Mouse (Mus musculus) T-helper 17 cell (primary cell): ENCODE measurements around the gene Ctdnep1.

ENCODE experiments used
- in situ Hi-C, 2 experiments: fragments of 300-600 bp; cut with MboI, MseI; formaldehyde crosslinking; loops; 1 replicate in 1 of 2; 2 replicates in 1 of 2; pipeline ENCODE4 v1.15.1; 2025; ENCODE audit warnings: high pct_unique_total_duplicates in 2 of 2

Ctdnep1 gene

DNA sequence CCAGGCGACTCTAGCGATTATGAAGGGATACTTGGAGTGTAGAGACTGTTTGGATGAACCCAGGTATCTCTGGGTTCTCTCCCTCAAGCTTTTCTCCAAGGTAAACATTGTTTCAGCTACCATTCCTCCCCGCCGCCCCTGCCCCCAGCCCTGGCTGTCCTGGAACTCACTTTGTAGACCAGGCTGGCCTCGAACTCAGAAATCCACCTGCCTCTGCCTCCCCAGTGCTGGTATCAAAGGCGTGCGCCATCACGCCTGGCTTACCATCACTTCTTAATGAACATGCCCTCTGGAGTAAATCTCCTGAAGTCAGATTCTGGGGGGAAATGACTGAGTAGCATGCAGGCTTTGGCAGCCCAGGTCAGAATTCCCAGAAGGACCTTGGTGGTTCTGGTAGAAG, 1.3 kb downstream of the Ctdnep1 start, which contains the start of gene Elp5:
Gene Elp5, minus strand, starts transcription at position 293 of the 400 bp plus-strand sequence.
- in situ Hi-C loops: no loop called here

DNA sequence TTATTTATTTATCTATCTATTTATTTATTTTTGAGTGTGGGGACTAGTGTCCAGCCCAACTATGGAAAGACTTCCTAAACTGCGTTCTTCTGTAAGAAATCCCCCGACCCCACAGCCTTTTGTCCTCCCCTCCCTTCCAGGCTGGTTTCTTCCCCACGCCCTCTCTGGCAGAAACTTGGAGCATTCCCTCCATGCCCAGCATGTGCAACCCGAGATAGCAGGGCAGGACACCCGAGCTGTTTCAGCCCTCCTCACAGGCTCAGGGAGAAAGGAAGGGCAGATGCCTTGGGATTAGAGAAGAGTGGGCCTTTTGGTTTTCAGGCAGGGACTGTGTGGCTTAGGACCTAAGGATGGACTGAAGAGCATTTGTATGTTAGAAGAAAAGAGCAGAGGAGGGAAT, 1.9 kb downstream of the Ctdnep1 start:
- in situ Hi-C loops: no loop called here

DNA sequence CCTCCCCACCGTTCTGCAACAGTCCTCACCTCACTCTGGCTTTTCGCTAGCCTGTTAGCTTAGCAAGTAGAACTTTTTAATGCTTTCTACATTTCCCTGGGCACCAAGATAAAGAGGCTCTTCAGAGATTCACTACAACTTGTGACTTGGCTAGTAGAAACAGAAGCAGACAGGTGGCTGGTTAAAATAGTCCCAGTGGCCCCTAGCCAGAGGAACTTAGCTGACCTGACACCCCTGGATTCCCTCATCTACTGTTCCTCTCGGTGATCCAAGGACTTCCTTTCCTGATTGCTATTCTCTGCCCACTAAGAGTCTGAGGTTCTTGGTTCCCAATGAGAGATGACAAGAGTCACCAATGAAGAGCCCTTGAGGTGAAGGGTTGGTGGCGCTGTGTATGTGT, 2.4 kb downstream of the Ctdnep1 start:
- in situ Hi-C loops: no loop called here

- in situ Hi-C loops: no loop called here
Observed at GRCm38 (mm10) chr11:69984431-69984830, 3.5 kb downstream of the Ctdnep1 start.

DNA sequence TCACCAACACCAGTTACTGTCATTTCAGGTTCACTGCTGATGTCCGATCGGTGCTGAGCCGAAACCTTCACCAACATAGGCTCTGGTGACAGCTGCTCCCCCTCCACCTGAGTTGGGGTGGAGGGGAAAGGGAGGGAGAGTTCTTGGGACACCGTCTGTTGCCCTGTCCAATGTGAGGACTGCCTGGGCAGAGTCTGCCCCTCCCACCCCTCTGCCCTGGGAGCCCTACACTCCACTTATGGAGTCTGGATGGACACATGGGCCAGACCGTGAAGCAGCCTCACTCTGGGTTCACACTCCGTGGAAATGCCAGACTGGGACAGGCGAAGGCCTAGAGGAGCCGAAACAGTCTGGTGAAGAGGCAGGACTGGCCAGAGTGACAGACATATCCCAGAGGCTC, 9.0 kb downstream of the Ctdnep1 start:
- in situ Hi-C loops: loop anchor here (5.0 to 10.0 kb wide), 3 partner anchors 575 to 665 kb away; partner anchors contain the start of genes Eno3 (in 1 of the 2), Kdm6b (in 1 of the 2) and Pfn1 (in 1 of the 2)

GRCm38 (mm10) chr11:69990850-69991691, 10.1 kb downstream of the Ctdnep1 start, which contains the start of gene Gabarap:
TSS of gene Gabarap (plus strand) at chr11:69991143.
- in situ Hi-C loops: loop anchor here (5.0 to 10.0 kb wide), 3 partner anchors 576 to 664 kb away; partner anchors contain the start of genes Eno3 (in 1 of the 2), Kdm6b (in 1 of the 2) and Pfn1 (in 1 of the 2)

DNA sequence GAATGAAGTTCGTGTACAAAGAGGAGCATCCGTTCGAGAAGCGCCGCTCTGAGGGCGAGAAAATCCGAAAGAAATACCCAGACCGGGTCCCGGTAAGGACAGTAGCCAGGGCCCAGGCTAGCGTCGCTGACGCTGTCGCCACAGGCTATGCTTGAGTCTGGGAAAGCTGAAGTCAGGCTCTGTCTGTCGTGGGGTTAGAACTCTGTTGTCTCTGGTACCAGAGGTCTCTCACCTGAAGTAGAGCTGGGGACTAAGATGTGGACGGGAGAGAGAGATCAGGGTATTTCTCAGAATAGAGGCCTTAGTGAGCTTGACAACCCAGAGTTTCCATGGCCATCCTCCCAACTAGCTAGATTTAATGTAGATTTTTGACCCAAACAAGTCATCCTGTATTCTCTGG, 10.8 kb downstream of the Ctdnep1 start:
- in situ Hi-C loops: loop anchor here (5.0 to 10.0 kb wide), 3 partner anchors 577 to 663 kb away; partner anchors contain the start of genes Eno3 (in 1 of the 2), Kdm6b (in 1 of the 2) and Pfn1 (in 1 of the 2)

- in situ Hi-C loops: loop anchor here (5.0 to 10.0 kb wide), 3 partner anchors 578 to 662 kb away; partner anchors contain the start of genes Eno3 (in 1 of the 2), Kdm6b (in 1 of the 2) and Pfn1 (in 1 of the 2)
Observed at GRCm38 (mm10) chr11:69992396-69992795, 11.4 kb downstream of the Ctdnep1 start.

DNA sequence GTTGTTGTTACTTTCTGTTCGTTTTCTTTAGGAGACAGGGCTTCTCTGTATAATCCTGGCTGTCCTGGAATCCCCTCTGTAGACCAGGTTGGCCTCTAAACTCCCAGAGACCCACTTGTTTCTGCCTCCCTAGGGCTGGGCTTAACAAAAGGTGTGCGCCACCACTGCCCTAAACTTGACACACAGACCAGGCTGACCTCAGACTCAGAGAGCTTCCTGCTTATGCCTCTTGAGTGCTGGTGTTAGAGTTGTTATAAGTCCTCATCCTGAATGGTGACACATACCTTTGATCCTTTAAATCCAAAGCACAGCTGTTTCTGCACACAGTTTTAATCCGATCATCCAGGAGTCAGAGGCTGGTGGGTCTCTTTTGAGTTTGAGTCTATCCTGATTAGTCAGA, 12.0 kb downstream of the Ctdnep1 start:
- in situ Hi-C loops: loop anchor here (5.0 to 10.0 kb wide), 3 partner anchors 578 to 662 kb away; partner anchors contain the start of genes Eno3 (in 1 of the 2), Kdm6b (in 1 of the 2) and Pfn1 (in 1 of the 2)

DNA sequence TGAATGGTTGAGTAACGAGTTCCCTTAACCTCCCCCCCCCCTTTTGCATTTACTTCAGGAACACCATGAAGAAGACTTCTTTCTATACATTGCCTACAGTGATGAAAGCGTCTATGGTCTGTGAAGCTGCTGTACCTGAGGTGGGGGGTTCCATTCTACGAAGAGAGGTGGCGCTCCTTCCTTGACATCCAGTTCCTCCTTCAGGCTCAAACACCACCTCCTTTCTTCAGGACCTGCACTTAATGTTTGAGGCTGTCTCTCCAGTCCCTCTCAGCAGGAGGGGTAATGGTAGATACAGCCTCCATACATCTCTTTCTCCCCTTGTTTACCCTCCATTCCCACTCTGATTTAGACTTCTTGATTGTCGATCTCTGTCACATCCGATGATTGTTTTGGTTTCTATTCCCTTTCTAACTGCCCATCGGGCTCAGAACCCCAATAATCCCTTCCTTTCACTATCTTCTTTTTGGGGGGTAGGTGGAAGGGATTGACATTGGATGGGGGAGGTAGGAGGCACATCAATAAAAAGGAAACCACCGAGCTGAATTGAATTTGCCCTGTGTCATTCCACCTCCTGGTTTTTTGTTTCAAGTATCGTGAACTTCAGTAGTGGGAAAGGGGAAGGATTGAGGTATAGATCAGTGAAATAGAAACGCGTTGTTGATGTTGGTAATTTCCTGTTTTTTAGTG, 13.6 kb downstream of the Ctdnep1 start:
- in situ Hi-C loops: loop anchor here (5.0 to 10.0 kb wide), 3 partner anchors 580 to 660 kb away; partner anchors contain the start of genes Eno3 (in 1 of the 2), Kdm6b (in 1 of the 2) and Pfn1 (in 1 of the 2)

DNA sequence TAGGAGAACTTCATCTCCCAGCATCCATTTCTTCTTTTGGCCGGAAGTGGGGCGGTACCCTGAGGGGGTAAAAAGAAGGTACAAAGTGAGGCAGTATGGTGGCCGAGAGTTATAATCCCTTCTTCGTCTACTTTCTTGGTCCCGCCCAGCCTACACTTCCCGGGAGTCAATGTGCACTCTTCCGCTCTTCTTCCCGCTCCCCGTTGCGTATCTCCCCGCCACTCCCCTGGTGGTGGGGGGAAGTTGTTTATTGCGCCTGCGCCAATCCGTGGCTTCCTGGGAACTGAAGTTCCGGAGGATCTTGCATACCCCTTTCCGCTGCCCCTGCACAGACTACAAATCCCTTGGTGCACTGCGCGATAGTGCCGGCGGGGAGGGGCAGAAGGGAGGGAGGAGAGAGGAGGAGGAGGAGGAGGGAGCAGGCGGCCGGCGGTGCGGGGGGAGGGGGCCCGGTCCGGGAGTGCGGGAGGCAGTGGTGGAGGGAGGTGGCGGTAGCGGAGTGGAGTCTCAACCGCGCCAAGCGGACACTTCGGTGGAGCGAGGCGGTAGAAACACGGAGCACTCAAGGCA, 14.5 kb downstream of the Ctdnep1 start, which contains the start of gene Phf23:
Gene Phf23, plus strand, starts transcription at position 387 of the 570 bp plus-strand sequence.
- in situ Hi-C loops: loop anchor here in 1 of 2 experiments (10.0 kb wide), 2 partner anchors 581 to 659 kb away; partner anchors contain the start of genes Eno3, Kdm6b and Pfn1

DNA sequence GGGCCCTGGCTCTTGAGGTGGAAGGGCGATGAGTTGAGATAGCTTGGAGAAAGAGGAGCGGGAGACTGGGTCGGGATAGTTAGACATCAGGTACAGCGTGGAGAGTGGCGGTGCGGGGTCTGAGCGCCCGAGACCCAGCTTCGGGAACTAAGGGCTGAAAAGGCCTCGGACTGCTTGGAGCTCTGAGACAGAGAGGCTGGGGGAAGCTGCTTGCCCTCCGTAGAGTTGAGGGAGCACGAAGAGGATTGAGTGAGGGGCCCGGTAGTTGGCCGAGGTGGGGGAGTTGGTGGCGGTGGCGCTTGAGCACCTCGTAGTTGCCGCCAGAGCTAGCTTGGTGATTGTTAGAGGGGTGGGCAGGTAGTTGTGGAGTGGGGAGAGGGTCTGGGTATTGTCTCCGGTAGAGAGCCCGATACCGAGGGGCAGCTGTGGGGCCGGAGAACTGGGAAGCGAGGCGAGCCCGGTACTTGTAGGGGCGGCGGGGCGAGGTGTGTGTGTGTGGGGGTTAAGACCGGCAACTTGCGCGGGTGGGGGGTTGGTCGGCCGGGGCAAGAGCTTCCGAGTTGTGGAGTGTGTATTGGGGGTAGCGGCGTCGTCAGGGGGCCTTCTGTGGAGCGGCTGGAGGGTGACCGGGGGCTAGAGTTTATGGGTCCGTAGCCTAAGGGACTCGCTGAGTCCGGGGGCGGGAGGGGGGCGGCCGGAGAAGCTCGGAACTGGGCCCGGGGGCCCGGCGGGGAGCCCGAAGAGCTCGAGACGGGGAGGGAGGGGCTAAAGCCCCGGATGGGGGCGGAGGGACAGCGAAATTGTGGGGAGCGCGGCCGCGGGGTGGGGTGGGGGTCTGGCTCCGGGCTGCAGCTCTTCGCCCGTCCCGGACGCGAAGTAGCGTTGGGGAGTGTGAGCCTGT, 15.5 kb downstream of the Ctdnep1 start:
- in situ Hi-C loops: loop anchor here in 1 of 2 experiments (10.0 kb wide), 2 partner anchors 582 to 658 kb away; partner anchors contain the start of genes Eno3, Kdm6b and Pfn1

DNA sequence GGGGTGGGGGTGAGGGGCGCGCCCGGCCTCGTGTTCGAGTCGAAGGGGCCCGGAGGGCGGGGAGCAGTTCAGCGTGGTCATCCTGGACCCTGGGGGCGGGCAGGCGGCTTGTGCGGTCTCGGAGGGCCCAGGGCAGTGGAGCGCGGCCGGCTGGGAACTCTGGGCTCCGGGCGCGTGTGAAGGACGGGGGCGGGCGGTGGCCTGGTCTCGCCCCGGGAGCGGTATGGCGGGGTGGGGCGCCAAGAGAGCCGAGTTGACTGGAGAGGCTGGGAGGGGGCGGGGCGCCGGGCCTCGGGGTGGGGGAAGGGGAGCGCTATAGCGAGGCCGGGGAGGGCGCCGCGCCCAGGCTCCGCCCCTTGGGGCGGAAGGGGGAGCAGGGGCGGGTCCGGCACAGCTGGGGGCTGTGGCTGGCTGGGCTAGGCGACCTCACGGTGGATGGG, 16.1 kb downstream of the Ctdnep1 start:
- in situ Hi-C loops: loop anchor here in 1 of 2 experiments (10.0 kb wide), 2 partner anchors 582 to 658 kb away; partner anchors contain the start of genes Eno3, Kdm6b and Pfn1

GRCm38 (mm10) chr11:69998567-69999491, 17.9 kb downstream of the Ctdnep1 start:
- in situ Hi-C loops: loop anchor here in 1 of 2 experiments (10.0 kb wide), 2 partner anchors 584 to 656 kb away; partner anchors contain the start of genes Eno3, Kdm6b and Pfn1

GRCm38 (mm10) chr11:69999666-70000065, 18.7 kb downstream of the Ctdnep1 start:
- in situ Hi-C loops: loop anchor here in 1 of 2 experiments (10.0 kb wide), 2 partner anchors 585 to 655 kb away; partner anchors contain the start of genes Eno3, Kdm6b and Pfn1

- in situ Hi-C loops: no loop called here
Observed at GRCm38 (mm10) chr11:70000396-70000898, 19.5 kb downstream of the Ctdnep1 start, which contains the start of gene Dvl2. TSS of gene Dvl2 (plus strand) at chr11:70000595.

DNA sequence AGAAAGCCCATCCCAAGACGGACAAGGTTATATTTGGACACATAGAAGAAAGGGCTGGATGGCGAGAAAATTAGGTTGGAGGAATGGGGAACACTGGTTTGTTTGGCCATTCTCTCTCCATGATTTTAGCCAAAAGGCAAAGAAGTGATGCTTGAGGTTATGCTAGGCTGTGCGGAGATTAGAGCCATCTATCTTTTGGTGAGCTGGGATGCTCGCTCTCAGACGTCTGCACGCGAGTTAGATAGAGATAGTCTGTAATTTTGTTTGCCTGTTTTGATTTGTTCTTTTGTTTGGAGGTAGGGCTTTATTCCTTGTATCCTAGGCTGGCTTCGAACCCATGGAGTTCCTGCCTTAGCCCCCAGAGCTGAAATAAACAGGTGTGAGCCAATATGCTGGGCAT, 20.2 kb downstream of the Ctdnep1 start:
- in situ Hi-C loops: no loop called here

GRCm38 (mm10) chr11:70001865-70002264, 20.9 kb downstream of the Ctdnep1 start:
- in situ Hi-C loops: no loop called here
